Mouse (Mus musculus) layer of hippocampus, adult 9-10 months (tissue): ENCODE measurements around the gene Leng1.

Experiments
- DNase-seq: peaks from one replicate; pipeline ENCODE4 v3.0.0; 2022; ENCODE audit warnings: low spot score

Leng1 gene

DNA sequence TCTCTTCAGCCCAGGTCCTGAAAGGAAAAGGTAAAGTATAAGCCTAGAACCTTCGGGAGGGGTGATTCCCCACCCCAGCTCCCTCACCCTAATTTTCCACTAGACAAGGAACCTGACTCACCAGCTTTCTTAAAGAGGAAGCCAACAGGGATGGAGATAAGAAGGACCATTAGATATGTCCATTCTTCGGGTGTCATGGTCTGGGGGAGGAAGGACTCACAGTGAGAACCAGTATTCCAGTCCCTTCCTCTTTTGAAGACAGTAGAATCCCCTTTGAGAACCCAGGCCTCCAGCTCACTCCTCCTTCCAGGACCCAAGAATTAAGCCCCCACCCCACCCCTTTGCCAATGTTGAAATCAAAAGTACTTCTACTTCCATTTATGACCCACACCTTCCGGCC lies 26.3 kb upstream of the Leng1 start:
- DNase-seq, result no peak

DNA sequence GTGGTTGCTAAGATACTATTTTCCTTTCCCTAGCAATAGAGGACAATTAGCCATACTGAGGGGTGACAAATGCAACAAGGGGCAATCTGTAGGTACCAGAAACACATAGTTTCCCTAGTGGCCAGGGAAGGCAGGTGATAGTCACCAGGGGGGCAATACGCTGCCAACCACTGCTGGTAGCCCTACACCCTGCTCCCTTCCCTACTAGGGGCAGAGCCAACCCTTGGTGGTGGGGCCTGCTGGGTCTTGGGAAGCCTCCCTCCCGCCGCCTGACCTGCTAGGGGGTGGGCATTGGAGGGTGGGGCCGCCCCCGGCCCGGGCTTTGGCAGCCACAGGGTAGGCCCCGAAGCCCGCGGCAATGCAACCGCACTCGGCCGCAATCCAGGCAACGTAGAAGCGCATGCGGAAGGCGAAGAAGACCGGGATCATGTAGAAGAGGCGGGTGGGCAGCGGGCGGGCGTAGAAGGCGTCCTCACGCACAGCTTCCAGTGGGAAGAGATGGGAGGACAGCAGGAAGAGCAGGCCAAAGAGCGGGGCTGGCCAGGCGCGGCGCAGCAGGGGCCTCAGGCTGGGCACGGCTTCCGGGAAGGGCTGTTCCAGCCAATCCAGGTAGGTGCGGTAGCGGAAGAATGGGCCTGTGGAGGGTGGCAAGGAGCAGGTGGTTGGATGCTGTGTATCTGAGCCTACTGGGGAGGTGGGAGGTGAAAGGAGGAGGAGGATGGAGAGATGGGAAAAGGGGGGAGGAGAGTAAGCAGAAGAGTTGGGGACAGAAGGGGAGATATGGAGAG lies 20.0 kb upstream of the Leng1 start:
- no peak for DNase-seq

DNA sequence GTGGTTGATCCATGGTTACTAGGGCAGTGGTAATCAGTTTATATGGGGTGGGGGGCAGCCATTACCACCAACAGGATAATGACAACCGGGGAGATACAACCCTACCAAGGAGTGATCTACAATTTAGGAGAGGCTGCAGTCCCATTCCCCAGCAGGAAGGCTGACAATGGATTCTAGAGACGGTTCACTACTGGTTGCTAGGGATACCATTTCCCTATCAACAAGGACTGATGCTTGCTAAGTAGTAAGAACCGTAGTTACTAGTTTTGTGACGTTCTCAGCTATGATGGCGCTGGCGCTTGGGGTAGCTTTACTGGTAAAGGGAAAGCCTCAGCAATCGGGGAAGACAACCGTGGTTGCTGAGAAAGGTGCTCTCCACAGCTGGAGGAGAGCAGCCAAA lies 19.1 kb upstream of the Leng1 start:
- DNase-seq, result no peak

DNA sequence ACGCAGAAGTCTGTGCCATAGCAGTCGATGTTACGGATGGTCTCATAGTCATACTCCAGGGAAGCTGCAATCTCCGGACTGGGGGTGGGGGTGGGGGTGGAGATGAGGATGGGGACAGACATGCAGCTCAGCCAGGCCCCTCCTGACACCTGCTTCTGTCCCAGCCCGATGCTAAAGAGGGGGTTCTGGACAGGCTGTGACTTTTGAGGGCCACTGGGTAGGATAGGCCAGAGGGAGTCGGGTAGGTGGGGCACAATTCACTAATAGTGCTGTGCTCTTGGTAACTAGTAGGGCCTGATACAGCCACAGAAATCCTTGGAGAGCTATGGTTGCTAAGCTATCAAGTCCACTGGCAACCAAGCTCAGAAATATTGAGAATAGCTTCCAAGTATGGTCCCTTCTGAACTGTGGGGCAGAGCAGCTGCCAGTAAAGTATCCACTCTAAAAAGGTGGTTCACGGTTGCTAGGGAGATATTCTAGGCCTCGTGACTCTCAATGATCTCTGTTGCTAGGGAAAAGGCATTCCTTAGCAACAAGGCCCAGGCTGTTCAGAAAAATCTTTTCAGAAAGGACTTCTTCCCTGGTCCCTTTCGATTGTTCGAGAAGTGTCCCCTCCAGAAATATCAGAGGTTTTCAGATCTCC lies 18.4 kb upstream of the Leng1 start:
- DNase-seq, result no peak

DNA sequence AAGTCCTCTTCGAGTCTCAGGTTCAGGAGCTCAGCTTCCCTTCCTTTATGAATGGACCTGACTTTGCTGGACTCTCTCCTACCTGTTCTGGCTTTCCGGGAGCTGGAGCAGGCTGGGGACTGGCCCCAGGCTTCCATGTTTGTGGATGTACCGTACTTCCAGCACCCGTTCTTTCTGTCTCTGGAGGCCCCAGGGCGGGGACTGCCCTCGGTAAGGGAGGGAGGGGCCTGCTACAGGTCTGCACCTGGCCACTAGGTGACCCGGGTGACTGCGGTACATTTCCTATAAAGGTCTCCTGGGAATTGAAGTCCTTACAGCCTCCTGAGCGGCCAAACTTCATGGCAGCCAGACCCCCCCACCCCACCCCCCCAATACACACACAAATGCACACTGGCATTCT lies 11.7 kb upstream of the Leng1 start, which contains the start of gene Tmc4:
Gene Tmc4 (minus strand): TSS at position 212 of the 400 bp plus-strand sequence.
- no peak for DNase-seq

DNA sequence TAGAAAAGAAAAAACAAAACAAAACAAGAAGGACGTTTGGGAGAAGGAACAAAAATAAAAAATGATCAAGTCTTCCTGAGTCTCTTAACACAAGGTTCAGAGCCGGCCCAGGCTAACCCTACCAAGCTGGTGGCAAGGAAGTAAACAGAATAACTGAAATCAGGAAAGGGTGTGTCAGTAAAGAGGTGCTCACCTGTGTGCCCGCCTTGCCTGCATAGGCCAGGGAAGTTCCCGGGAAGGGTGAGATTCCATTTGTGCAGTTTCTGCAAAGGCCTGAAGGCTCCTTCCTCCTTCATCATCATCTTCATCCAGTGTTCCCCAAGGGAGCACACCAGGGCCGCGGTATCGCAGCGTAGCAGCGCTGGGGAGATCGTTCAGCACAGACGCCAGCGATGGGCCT lies 10.7 kb upstream of the Leng1 start:
- DNase-seq, result no peak

DNA sequence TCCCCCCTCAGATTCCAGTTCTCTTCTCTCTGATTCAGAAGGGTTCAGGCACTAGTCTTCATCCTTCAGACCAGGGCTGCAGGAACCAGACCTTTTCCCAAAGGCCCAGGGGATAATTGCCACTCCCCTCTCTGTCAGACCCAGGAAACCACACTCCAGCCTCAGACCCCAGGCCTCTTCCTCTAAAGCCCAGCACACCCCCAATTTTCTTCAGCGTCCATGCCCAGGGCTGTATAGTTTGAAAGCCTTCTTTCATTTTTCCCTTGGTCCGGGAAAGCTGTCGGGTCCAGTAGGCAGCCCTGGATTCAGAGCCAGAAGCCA lies 9.5 kb upstream of the Leng1 start:
- DNase-seq, result no peak

DNA sequence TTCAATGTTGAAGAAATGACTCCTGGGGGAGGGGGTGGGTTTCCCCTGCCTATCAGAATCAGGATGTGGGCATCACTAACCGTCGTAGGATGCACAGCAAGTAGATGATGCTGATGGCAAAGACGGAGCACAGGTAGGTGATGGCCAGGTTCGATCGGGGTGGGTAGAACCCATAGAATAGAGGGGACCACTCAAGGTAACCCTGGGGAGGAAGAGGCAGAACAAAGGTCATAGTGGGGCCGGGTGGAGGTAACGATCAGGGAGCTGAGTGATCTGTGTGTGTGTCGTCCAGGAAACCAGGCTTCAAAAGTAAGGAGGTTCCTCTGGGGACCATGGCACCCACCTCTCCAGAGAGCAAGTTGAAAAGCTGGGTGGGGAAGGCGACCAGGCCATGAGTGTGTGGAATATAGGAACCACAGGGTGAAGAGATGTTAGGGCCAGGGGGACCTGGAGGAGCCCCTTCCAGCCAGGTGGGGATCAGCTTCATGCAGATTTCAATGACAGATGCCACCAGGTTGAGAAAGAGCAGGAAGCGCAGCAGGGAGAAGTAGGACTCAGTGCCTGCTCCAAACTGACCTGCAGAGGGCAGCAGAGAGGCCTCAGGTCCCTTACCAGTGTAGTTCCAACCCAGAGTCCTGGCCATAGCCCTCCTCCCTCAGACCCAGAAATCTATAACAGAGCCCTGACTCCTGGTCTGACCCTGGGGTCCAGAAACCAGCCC lies 9.0 kb upstream of the Leng1 start:
- DNase-seq, result peak; percentile 68

DNA sequence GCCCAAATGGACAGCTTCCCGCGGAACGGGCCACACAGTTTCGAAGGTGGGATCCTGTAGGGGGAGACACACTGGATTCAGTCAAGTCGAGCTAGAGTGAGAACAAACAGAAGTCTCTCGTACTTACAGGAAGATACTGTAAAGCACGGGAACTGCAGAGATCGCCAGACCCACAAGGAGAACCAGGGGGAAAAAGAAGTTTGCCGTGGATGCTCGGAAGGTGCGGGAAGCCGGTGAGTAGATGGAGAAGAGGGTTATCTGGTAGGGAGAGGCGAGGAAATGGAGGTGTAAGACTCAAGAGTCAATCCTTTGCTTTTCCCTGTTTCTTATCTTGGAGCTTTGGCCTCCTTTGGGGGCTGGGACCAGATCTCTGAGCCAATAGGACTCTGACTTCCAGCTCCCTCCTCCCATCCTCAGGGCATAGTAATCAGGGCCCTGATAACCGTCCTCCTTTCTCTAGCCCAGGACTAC lies 1.3 kb upstream of the Leng1 start:
- DNase-seq, result no peak

DNA sequence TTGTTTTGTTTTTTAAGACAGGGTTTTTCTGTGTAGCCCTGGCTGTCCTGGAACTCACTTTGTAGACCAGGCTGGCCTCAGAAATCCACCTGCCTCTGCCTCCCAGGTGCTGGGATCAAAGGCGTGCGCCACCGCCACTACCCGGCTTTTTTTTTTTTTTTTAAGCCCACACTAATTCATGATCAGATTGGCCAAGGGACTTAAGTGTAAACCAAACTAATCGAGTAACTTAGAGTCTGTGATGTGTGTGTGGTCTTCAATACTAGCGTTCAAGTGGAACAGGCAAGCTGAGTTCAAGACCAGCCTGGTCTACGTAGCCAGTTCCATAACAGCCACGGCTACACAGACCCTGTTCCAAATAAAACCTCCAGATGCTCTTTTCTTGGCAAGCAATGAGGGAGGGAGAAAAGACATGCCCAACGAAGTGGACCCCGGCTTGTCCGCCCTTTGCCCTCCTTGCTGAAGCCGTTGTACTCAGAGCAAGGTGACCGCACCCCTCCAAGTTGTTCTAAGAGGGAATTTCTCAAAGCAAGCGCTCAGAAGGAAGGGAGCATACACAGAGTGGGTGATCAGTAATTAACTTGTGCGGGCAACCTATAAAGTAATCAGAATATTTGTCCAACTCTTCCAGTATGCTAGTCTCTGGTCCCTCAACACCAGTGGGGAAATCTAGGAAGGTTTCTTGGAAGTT lies 971 bp downstream of the Leng1 start:
- DNase-seq, result no peak

DNA sequence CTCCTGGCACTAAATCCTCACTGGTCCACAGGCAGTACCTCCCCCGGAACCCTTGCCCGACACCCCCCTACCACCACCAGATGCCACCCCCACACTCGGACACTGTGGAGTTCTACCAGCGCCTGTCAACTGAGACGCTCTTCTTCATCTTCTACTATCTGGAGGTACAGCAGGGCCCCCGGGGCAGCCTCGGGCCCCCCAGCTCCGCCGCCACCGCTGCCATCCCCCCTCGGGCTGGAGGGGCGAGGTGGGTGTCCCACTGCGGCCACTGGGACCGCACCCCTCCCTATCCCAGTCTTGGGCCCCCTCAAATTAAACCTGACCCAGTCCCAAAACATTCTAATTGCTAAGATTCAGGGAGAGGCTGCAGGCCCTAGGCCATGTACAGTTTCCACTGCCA lies 7.1 kb downstream of the Leng1 start:
- DNase-seq, result no peak

DNA sequence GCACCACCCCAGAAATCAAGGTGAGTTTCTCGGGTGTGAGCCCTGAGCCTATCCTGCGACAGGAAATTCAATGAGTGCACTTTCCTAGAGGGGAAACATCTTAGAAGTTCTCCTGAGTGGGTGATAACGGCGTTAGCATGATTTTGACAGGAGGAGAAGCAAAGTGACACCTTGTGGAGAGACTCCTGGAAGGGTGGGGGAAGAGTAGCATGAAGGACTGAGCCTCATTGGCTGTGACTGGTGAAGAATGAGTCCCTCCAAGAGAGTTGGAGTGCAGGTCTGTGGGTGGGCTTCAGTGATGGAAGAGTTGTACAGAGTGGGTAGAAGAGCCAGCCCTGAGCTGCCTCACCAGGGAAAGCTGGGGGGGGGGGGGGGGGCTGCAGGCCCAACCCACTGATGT lies 8.7 kb downstream of the Leng1 start:
- DNase-seq, result no peak

DNA sequence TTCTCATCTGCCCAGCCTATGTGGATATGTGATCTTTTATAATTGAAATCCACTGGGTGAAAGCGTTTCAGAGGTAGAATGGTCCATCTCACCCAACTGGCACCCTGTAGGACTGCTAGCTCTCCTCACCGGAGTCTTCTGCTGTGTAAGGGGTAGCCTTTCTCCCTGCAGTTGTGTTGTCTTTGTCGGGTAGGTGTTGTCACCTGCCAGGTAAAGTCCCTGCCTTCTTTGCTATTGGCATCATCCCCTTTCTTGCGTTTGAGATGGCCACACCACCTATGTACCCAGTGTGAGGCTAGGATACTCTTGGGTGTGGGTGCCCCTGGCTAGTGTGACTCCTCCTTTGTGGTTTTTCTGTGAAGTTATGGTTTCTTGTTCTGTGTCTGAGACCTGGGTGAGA lies 19.0 kb downstream of the Leng1 start:
- DNase-seq, result no peak

DNA sequence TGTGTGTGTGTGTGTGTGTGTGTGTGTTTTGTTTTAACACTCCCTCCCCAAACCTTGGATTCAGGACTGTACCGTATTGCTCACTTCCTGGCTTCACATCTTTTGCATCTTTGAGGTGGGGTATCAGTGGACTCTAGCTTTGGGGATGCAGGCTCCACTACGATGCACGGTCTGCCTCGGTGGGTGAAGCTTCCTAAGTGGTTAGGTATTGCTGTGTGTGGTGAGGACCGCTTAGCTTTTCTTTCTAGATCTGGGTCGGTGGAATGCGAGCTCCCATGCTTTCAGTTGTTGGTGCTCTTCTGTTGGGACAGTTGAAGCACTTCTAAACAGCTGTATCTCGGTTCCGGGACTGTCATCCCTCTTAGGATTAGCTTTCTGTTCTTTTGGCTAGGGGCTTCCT lies 19.5 kb downstream of the Leng1 start:
- no peak for DNase-seq

DNA sequence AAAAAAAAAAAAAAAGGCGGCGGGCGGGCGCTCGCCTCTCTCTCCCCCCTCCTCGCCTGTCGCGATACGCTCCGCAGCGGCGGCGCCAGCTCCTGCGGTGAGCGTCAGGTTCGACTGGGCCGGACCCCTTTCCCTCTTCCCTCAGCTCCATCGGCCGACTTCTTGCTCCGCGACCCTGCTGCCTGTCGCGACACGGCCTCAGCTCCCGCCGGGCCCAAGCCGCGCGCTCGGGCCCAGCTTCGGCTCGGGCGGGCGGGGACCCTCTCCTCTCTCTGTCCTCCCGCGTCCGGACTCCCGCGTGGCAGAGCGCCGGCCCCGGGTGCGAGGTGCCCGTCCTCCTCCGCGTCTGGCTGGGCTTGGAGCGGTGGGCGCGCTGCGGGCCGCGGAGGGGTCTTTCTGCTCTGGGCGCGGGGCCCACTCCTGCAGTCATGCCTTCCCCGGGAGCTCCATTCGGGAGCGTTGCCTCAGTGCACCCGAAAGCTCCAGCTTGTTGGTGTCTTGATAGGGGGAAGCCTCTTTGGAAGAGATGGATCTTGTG lies 20.1 kb downstream of the Leng1 start:
- DNase-seq, result no peak

DNA sequence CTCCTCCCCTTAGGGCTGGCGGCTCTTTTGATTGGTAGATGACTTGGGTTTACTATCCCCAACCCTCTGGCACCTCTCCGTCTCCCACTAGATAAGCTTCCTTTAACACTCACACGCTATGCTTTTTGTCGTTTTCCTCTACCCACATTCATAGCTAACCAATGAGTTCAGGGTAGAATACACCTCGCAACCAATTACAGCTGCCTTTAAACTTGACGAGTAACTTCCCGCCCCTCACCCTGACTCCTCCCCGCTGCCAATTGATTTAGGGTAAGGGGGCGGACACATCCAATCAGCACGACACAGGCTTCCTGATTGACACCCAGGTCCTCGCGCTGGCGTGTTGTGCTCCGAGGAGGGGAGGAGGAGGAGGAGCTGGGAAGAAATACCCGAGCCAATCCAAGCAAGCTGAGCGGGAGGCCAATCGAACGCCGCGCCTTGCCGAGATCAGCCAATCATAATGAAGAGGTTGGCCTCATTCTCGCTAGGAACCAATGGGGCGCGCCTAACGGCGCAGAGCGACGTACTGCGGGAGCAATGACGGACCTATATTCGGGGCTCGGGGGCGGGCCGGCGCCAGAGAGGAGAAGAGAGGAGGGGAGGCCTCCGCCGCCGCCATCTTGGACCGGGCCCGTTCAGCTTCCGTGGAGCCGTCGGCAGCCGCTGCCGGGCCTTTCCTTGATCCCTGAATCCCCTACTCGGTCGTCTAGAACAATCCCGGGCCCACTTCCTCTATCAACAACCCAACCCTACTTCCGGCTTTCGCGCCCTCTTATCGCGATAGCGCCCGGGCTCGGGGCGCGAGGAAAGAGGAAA lies 20.8 kb downstream of the Leng1 start, which contains the start of gene Cnot3:
Gene Cnot3 (plus strand): TSS at position 597 of the 816 bp plus-strand sequence.
- DNase-seq, result peak; percentile 98

DNA sequence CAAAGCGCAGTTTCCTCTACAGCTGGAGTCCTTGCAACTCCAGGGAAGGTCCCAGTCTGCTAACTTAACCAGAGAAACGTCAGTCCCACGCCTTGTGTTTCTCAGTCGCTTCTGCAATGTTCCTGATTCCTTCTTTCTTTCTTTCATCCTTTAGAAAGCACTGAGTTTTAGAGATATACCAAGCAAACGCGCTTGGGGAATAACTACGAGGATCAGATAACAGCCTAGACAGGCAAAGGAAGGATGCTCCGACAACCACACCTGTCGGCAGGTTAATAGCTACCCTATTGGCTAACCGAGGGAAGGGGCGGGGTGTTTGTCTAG lies 21.3 kb downstream of the Leng1 start:
- no peak for DNase-seq

DNA sequence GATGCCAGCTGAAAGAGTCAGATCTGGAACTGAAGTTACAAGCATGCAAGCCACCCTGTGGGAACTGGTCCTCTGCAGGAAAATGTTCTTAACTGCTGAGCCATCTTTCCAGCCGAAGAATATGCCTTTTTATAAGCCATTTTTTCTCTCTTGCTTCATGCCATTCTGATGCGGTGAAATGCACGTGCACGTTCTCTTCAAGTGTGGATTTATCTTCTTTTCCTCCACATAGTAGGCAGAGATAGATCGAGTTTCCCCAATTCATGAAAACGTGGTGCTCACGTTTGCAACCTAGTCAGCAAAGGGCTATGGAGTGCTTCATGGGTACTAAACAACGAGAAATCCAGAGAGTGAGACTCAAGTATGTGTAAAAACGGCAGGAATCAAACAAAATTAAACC lies 21.8 kb downstream of the Leng1 start:
- no peak for DNase-seq

DNA sequence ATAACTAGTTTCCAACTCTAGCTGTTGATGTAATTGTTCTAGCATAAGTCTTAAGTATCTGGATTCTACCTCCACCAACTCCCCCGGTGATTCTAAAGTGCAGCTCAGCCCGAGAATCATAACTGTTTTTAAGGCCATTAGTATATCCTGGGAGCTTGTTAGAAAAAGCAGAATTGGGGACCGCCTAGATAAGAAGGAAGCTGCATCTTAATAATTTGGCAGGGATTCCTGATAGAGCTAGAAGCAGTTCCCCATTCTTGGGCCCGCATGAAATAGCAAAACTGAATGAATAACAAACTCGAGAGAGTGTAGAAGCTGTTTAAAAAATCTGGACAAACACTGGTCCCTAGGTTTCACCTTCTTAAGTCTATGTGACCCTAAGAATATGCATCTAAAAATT lies 22.2 kb downstream of the Leng1 start:
- DNase-seq, result no peak

DNA sequence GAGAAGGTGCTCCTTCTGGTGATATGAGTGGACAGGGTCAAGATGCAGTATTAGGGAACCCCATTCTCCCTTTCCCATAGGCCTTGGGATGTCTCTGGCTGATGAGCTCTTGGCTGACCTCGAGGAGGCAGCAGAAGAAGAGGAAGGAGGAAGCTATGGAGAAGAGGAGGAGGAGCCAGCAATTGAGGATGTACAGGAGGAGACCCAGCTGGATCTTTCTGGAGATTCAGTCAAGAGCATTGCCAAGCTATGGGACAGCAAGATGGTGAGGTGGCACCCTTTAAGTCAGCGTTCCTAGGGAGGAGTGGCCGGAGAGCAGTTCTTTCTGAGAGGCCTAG lies 35.2 kb downstream of the Leng1 start:
- no peak for DNase-seq
